Mouse (Mus musculus): ENCODE data around the gene B3galnt2. TPM values are rescaled to one million over a fixed set of nuclear protein-coding genes. Genes with fewer than 3 reads are reported as not detected.
A peak's percentile ranks its signal among the peaks of the same experiment; 100 is the strongest.

Gene B3galnt2
- polyA plus RNA-seq, 1 experiment from 2014 or later: 42.9 TPM

GRCm38 (mm10) chr13:14035875-14036630, 81.8 kb downstream of the B3galnt2 start:
- H3K9me3 ChIP-seq (ENCODE audit: control insufficient read depth, low read length): no peaks in the 10 kb centered on the region
- 90% methylated on average over 11 of the region's 11 CpGs for WGBS
- no peaks in the 10 kb centered on the region for H3K27me3 ChIP-seq (ENCODE audit: control insufficient read depth, insufficient read depth, low read length)
- peaks cover 5% of the 10 kb centered on the region; the same call in 1 of the 2 replicates for H3K4me1 ChIP-seq (ENCODE audit: control insufficient read depth, insufficient read depth, low read length)
- no peaks in the 10 kb centered on the region for H3K36me3 ChIP-seq (ENCODE audit: control insufficient read depth, insufficient read depth, low read length)
- no peak for ATAC-seq (ENCODE audit: low FRiP score, low TSS enrichment)
- H3K9ac ChIP-seq (ENCODE audit: low read depth, low read length): no peak overlapping the region
- no peak overlapping the region for H3K4me2 ChIP-seq (replicated peaks; ENCODE audit: low read depth, low read length)
- no peak overlapping the region for H3K27ac ChIP-seq (ENCODE audit: low read depth, low read length)
- H3K4me3 ChIP-seq (ENCODE audit: low read length): no peak overlapping the region

DNA sequence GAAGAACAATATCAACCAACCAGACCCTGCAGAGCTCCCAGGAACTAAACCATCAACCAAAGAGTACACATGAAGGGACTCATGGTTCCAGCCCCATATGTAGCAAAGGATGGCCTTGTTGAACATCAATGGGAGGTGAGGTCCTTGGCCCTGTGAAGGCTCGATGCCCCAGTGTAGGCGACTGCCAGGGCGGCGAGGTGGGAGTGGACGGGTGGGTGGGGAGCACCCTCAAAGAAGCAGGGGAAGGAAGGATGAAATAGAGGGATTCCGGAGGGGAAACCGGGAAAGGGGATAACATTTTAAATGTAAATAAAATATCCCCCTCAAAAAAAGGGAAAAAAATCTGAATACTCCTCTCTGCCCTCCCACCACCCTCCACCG, 84.6 kb downstream of the B3galnt2 start:
- H3K36me3 ChIP-seq (ENCODE audit: control insufficient read depth, insufficient read depth, low read length): no peaks in the 10 kb centered on the region
- H3K4me3 ChIP-seq (ENCODE audit: low read length): peak overlapping the region; percentile 50
- ATAC-seq (ENCODE audit: low FRiP score, low TSS enrichment): peak; percentile 30
- peaks cover 5% of the 10 kb centered on the region; the same call in 1 of the 2 replicates for H3K4me1 ChIP-seq (ENCODE audit: control insufficient read depth, insufficient read depth, low read length)
- peak overlapping the region; percentile 67 for H3K9ac ChIP-seq (ENCODE audit: low read depth, low read length)
- H3K27ac ChIP-seq (ENCODE audit: low read depth, low read length): no peak overlapping the region
- H3K27me3 ChIP-seq (ENCODE audit: control insufficient read depth, insufficient read depth, low read length): no peaks in the 10 kb centered on the region
- peak overlapping the region; percentile 73 for H3K4me2 ChIP-seq (replicated peaks; ENCODE audit: low read depth, low read length)
- 2% methylated on average over 8 of the region's 8 CpGs for WGBS
- no peaks in the 10 kb centered on the region for H3K9me3 ChIP-seq (ENCODE audit: control insufficient read depth, low read length)

- Histone ChIP-seq H3K4me1 (ENCODE audit: control insufficient read depth, insufficient read depth, low read length) (peaks cover 5% of the 10 kb centered on the region; the same call in 1 of the 2 replicates), H3K36me3 (ENCODE audit: control insufficient read depth, insufficient read depth, low read length) (no peaks in the 10 kb centered on the region), H3K27me3 (ENCODE audit: control insufficient read depth, insufficient read depth, low read length) (no peaks in the 10 kb centered on the region), H3K27ac (ENCODE audit: low read depth, low read length) (peak within 1 kb of the TSS; percentile 88), H3K4me2 (replicated peaks; ENCODE audit: low read depth, low read length) (peak within 1 kb of the TSS; percentile 73), H3K9ac (ENCODE audit: low read depth, low read length) (peak within 1 kb of the TSS; percentile 67), H3K4me3 (ENCODE audit: low read length) (peak within 1 kb of the TSS; percentile 50), H3K9me3 (ENCODE audit: control insufficient read depth, low read length) (no peaks in the 10 kb centered on the region)
- peak; percentile 96 for ATAC-seq (ENCODE audit: low FRiP score, low TSS enrichment)
- WGBS: under 1% methylated on average over 35 of the region's 35 CpGs
These were observed 85.2 kb downstream of the B3galnt2 start, which contains the start of gene Tbce for GRCm38 (mm10) chr13:14039292-14039965. Gene Tbce, minus strand, starts transcription at chr13:14039638.

GRCm38 (mm10) chr13:14040186-14040585, 85.9 kb downstream of the B3galnt2 start:
- Histone ChIP-seq H3K9me3 (ENCODE audit: control insufficient read depth, low read length) (no peaks in the 10 kb centered on the region), H3K9ac (ENCODE audit: low read depth, low read length) (peak overlapping the region; percentile 67; the same call in 1 of the 2 replicates), H3K4me1 (ENCODE audit: control insufficient read depth, insufficient read depth, low read length) (peaks cover 5% of the 10 kb centered on the region; the same call in 1 of the 2 replicates), H3K36me3 (ENCODE audit: control insufficient read depth, insufficient read depth, low read length) (no peaks in the 10 kb centered on the region), H3K27me3 (ENCODE audit: control insufficient read depth, insufficient read depth, low read length) (no peaks in the 10 kb centered on the region), H3K27ac (ENCODE audit: low read depth, low read length) (peak overlapping the region; percentile 88; the same call in 1 of the 2 replicates), H3K4me3 (ENCODE audit: low read length) (peak overlapping the region; percentile 50), H3K4me2 (replicated peaks; ENCODE audit: low read depth, low read length) (peak overlapping the region; percentile 54)
- 8% methylated on average over 5 of the region's 5 CpGs for WGBS
- peak; percentile 49 for ATAC-seq (ENCODE audit: low FRiP score, low TSS enrichment)

DNA sequence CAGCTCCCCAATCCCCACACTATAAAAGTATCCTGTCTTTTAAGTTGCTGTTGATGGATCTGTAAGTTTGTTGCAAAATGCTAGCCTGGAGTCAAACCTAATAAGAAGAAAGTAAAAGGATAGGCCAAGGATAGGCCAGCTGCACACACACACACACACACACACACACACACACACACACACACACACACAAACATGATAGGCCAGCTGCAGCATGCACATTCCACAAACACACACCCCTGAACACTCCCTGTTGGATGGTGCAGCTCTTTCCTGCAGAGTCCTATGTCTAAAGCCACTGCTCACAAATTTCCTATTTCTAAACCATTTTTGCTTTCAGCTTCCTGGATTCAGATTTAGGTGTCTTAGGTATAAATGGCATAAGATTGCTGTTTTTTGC, 89.6 kb downstream of the B3galnt2 start:
- Histone ChIP-seq H3K4me3 (ENCODE audit: low read length) (no peak overlapping the region), H3K9ac (ENCODE audit: low read depth, low read length) (no peak overlapping the region), H3K36me3 (ENCODE audit: control insufficient read depth, insufficient read depth, low read length) (peaks cover 7% of the 10 kb centered on the region; the same call in 1 of the 2 replicates), H3K27ac (ENCODE audit: low read depth, low read length) (no peak overlapping the region), H3K9me3 (ENCODE audit: control insufficient read depth, low read length) (no peaks in the 10 kb centered on the region), H3K27me3 (ENCODE audit: control insufficient read depth, insufficient read depth, low read length) (no peaks in the 10 kb centered on the region), H3K4me1 (ENCODE audit: control insufficient read depth, insufficient read depth, low read length) (no peaks in the 10 kb centered on the region), H3K4me2 (replicated peaks; ENCODE audit: low read depth, low read length) (no peak overlapping the region)
- ATAC-seq (ENCODE audit: low FRiP score, low TSS enrichment): no peak

- 82% methylated on average over 2 of the region's 2 CpGs for WGBS
These were observed 90.3 kb downstream of the B3galnt2 start for GRCm38 (mm10) chr13:14044521-14044920.

More at GRCm38 (mm10) chr13:14044521-14044920, 90.3 kb downstream of the B3galnt2 start:
- no peak overlapping the region for H3K4me3 ChIP-seq (ENCODE audit: low read length)
- no peak overlapping the region for H3K4me2 ChIP-seq (replicated peaks; ENCODE audit: low read depth, low read length)
- H3K9me3 ChIP-seq (ENCODE audit: control insufficient read depth, low read length): no peaks in the 10 kb centered on the region
- H3K27ac ChIP-seq (ENCODE audit: low read depth, low read length): no peak overlapping the region
- no peak overlapping the region for H3K9ac ChIP-seq (ENCODE audit: low read depth, low read length)
- H3K27me3 ChIP-seq (ENCODE audit: control insufficient read depth, insufficient read depth, low read length): no peaks in the 10 kb centered on the region
- ATAC-seq (ENCODE audit: low FRiP score, low TSS enrichment): no peak
- H3K4me1 ChIP-seq (ENCODE audit: control insufficient read depth, insufficient read depth, low read length): no peaks in the 10 kb centered on the region
- peaks cover 14% of the 10 kb centered on the region; the same call in 1 of the 2 replicates for H3K36me3 ChIP-seq (ENCODE audit: control insufficient read depth, insufficient read depth, low read length)

Other genes with a start within 250 kb of the B3galnt2 start
- gene Gng4, start 170.4 kb upstream of the B3galnt2 start, polyA plus RNA-seq (2014; fragmentation: Nextera tagmentation; extraction: Ambion mirVana): 0.19 and 0.24 TPM in 2 replicates
- 59.8 and 61.3 TPM in 2 replicates for gene Tbce, start 85.2 kb downstream of the B3galnt2 start, polyA plus RNA-seq (2014; fragmentation: Nextera tagmentation; extraction: Ambion mirVana)
- 67.1 and 68.7 TPM in 2 replicates for gene Arid4b, start 108.8 kb downstream of the B3galnt2 start, polyA plus RNA-seq (2014; fragmentation: Nextera tagmentation; extraction: Ambion mirVana)
- 44.2 and 57.2 TPM in 2 replicates for gene Ggps1, start 109.0 kb downstream of the B3galnt2 start, polyA plus RNA-seq (2014; fragmentation: Nextera tagmentation; extraction: Ambion mirVana)